Mouse (Mus musculus): Measurements from ENCODE around the gene Mbd4. TPM values are rescaled to one million over a fixed set of nuclear protein-coding genes. Genes with fewer than 3 reads are reported as not detected.
"Not testable (repeated sequence)": the region's sequence is repeated elsewhere in the genome, so short reads cannot be mapped to it uniquely, and the experiment has no call there.

Mbd4 gene
- polyA plus RNA-seq, 1 experiment = 0.48 TPM

DNA sequence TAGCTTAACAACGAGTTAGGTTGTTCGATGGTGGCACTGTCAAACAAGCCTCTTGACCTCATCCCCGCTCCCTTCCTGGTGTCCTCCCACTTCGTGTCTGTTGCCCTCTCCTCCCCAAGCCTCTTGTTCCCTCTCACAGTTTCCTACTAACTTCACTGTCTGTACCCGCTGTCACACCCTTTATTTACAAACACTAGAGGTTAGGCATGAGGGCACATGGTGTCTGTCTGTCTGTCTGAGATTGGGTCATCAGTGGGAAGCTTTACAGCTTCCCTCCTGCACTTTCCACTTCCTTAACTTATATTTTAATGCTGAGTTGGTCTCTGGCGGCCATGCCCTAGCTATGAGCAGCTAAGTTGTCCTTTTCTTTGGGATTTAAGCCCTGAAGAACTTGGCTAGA lies 26.6 kb upstream of the Mbd4 start:
- Histone ChIP-seq H3K4me3 (ENCODE audit: insufficient read depth, low read depth, low read length) (no peak overlapping the region), H3K27ac (replicated peaks; ENCODE audit: low read depth, low read length) (peak overlapping the region; percentile 12; the same call in 1 of the 2 replicates), H3K4me1 (ENCODE audit: control insufficient read depth, insufficient read depth, insufficient read length, low read length) (peaks cover 25% of the 10 kb centered on the region)

DNA sequence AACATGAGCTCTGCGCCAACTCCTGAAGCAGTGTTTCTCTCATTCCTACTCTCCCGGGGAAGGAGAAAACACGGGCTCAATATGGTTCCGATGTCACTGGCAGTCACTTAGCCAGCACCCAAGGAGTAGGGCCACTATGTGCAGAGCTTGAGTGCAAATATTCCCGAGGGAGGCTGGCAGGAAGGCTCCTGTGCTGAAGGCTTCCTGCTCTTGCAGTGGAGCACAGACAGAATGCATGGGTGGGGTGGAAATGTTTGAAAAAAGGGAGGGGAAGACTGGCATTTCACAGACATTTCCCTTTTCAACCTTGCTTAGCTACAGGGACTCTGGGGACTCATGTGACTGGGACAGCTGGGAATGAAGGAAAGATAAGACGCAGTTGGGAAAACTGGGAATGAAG lies 25.5 kb upstream of the Mbd4 start:
- peaks cover 17% of the 10 kb centered on the region for H3K4me1 ChIP-seq (ENCODE audit: control insufficient read depth, insufficient read depth, insufficient read length, low read length)
- H3K4me3 ChIP-seq (ENCODE audit: insufficient read depth, low read depth, low read length) = no peak overlapping the region
- H3K27ac ChIP-seq (replicated peaks; ENCODE audit: low read depth, low read length) = 0 out of 2 replicates have a peak overlapping the region, but pooled peaks have one; percentile 12

DNA sequence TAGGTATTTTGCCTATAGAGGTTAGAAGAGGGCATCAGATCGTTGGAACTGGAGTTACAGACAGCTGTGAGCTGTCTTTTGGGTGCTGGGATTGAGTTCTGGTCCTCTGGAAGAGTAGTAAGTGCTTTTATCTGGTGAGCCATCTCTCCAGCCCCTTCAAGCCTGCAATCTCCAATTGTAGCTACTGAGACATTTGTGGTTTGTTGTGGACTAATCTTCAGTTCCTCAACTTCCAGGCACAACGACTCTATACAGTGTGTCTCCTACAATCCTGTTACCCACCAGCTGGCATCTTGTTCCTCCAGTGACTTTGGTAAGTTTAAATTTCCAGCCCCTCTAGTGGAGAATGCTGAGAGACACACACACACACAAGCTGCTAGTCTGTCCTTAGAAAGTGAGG lies 24.1 kb upstream of the Mbd4 start:
- no peak overlapping the region for H3K27ac ChIP-seq (replicated peaks; ENCODE audit: low read depth, low read length)
- H3K4me1 ChIP-seq (ENCODE audit: control insufficient read depth, insufficient read depth, insufficient read length, low read length) = peaks cover 15% of the 10 kb centered on the region
- no peak overlapping the region for H3K4me3 ChIP-seq (ENCODE audit: insufficient read depth, low read depth, low read length)

DNA sequence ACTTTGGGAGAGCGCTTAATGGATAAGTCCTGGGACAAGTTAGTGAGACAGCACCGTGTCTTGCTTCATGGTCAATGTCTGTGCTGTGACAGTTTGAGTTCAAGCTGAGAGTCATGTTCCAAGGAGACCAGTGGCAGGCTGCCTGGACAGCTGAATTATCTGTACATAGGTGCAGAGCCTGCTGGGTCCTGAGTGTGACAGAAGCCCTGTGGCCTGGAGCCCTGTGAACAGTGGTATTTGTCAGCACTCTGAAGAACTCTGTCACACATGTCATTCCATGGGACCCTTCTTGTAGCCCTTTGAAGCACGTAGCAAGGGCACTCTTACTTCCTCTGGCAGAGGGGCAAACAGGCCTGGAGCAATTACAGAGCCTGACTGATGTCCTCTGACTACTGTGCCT lies 18.1 kb upstream of the Mbd4 start:
- not testable (repeated sequence) for H3K27ac ChIP-seq (replicated peaks; ENCODE audit: low read depth, low read length); H3K4me1 ChIP-seq (ENCODE audit: control insufficient read depth, insufficient read depth, insufficient read length, low read length); H3K4me3 ChIP-seq (ENCODE audit: insufficient read depth, low read depth, low read length)

DNA sequence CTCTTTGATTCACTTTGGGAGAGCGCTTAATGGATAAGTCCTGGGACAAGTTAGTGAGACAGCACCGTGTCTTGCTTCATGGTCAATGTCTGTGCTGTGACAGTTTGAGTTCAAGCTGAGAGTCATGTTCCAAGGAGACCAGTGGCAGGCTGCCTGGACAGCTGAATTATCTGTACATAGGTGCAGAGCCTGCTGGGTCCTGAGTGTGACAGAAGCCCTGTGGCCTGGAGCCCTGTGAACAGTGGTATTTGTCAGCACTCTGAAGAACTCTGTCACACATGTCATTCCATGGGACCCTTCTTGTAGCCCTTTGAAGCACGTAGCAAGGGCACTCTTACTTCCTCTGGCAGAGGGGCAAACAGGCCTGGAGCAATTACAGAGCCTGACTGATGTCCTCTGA lies 14.0 kb upstream of the Mbd4 start:
- not testable (repeated sequence) for H3K4me3 ChIP-seq (ENCODE audit: insufficient read depth, low read depth, low read length); H3K4me1 ChIP-seq (ENCODE audit: control insufficient read depth, insufficient read depth, insufficient read length, low read length); H3K27ac ChIP-seq (replicated peaks; ENCODE audit: low read depth, low read length)

DNA sequence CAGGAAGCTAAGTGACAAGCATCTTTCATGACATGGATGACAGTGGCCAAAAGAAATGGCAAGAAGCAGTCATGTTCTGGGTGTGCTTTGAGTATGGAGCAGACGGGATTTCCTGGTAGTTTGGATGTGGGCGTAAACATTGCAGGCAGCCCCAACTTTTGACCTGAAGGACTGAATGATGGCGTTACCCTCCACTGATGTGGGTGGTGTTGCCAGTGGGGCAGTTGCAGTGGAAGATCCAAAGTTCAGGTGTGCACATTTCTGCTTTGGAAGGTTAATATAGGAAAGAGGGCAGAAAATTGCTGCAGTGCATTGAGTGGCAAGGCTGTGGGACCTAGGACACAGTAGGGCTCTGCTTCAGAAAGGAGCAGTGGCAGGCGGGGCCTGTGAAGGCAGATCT lies 12.1 kb upstream of the Mbd4 start:
- H3K4me1 ChIP-seq (ENCODE audit: control insufficient read depth, insufficient read depth, insufficient read length, low read length) = no peaks in the 10 kb centered on the region
- H3K27ac ChIP-seq (replicated peaks; ENCODE audit: low read depth, low read length) = no peak overlapping the region
- H3K4me3 ChIP-seq (ENCODE audit: insufficient read depth, low read depth, low read length) = no peak overlapping the region

DNA sequence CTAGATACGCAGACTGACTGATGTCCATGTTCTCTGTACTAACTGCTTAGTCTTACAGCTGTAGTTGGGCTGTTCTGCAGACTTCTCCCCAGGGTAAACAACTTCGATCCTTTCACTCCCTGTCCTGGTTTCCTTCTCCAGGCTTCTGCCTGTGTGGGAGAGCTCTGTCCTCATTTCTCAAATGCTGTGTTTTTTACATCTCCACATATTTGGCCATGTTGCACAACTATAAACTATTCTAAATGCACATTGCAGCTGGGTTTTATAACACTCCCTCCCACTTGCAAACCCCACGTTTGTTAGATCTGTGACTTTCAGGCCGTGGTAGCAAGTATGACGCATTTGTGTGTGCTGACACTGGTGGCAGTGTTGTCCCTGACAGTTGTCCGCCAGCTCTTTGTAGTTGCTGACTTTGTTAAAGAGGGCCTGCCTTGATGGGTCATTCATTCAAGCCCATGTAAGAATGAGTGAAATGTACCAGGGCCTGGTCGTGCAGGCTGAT lies 10.2 kb upstream of the Mbd4 start:
- no peaks in the 10 kb centered on the region for H3K4me1 ChIP-seq (ENCODE audit: control insufficient read depth, insufficient read depth, insufficient read length, low read length)
- no peak overlapping the region for H3K27ac ChIP-seq (replicated peaks; ENCODE audit: low read depth, low read length)
- H3K4me3 ChIP-seq (ENCODE audit: insufficient read depth, low read depth, low read length) = no peak overlapping the region

DNA sequence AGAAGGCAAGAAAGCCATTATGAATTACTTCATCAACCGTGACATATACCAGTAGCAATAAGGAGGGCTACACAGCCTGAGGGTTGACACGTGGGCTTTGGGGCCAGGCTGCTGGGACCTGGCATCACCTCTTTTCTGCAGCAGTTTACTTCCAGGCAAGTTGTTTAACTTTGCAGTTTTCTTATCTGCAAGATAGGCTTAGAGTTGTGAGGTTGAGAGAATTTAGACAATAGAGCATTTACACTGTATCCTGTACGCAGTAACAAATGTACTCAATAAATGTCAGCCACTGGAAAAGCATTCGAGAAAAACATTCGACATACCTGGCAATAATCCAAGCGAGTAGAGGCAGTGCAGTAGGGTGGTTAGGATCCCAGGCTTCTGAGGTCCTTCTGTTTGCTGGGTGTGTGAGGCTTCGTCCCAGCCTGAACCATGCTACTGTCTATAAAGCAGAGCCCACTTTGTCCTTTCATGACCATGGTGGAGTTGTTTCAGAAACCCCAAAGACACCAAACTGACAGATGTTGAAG lies 6.9 kb upstream of the Mbd4 start:
- Histone ChIP-seq H3K4me1 (ENCODE audit: control insufficient read depth, insufficient read depth, insufficient read length, low read length) (no peaks in the 10 kb centered on the region), H3K4me3 (ENCODE audit: insufficient read depth, low read depth, low read length) (no peak overlapping the region), H3K27ac (replicated peaks; ENCODE audit: low read depth, low read length) (no peak overlapping the region)

DNA sequence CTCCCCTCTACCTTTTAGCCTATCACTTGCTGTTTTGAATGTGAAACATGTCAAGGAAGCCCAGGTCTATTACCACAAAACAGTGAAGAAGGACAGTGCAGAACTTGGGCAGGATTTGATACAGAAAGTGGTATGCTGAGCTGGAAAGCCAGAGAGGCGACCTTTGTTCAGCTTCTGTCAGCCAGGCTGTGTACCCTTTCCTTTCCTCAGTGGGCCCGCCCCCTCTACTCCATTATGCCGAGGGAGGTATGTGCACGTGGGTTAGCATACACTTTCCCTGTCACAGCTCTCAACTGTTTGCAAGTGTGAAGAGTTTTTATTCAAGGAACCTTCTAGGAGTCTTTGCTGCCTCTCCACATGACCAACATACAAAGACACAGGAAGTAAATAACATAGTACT lies 6.1 kb upstream of the Mbd4 start:
- Histone ChIP-seq H3K27ac (replicated peaks; ENCODE audit: low read depth, low read length) (no peak overlapping the region), H3K4me3 (ENCODE audit: insufficient read depth, low read depth, low read length) (no peak overlapping the region), H3K4me1 (ENCODE audit: control insufficient read depth, insufficient read depth, insufficient read length, low read length) (no peaks in the 10 kb centered on the region)

DNA sequence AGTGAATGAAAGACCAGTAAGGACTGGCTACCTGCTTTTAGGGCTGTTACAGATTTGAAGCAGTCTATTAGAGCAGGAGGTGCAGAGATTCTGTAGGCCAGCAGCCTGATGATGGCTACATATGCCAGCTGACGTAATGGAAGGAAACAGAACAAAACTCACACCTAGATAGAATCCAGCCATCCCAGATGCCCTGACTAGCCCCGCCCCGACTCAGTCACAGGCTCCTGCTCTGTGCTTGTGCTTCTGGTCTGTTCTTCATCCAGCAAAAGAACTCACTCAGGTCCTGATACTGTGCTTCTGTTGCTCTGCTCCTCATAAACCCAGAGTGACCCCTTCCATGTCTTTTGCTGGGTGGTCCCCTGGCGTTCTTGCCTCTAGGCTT lies 3.2 kb upstream of the Mbd4 start:
- Histone ChIP-seq H3K4me1 (ENCODE audit: control insufficient read depth, insufficient read depth, insufficient read length, low read length) (no peaks in the 10 kb centered on the region), H3K4me3 (ENCODE audit: insufficient read depth, low read depth, low read length) (no peak overlapping the region), H3K27ac (replicated peaks; ENCODE audit: low read depth, low read length) (no peak overlapping the region)

DNA sequence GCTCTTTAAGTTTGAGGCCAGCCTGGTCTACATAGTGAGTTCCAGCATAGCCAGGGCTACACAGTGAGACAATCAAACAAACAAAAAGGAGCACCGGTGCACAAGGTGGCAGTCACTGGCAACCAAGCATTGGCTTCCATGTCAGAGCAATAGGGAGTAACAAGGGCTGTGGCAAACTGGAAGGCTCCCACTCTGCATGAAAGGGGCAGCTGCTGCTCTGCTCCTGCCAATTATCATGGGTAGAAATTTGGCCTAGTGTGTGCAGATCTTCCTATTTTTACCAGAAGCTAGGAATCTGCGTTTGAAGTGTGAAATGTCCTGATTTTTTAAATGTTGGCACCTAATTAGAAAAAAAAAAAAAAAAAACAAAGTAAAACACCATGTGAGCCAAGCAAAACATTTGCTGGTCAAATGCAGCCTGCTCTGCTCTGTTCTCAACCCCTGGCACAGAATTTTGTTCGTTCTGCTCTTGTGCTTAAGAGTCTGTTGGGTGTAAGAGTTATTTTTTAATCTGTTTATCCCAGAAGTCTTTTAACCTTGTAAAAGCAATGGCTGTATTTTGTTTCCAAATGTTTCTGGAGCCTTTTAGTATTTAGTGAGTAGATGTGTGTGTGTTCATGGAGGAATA lies 2.7 kb upstream of the Mbd4 start:
- H3K4me3 ChIP-seq (ENCODE audit: insufficient read depth, low read depth, low read length) = no peak overlapping the region
- H3K27ac ChIP-seq (replicated peaks; ENCODE audit: low read depth, low read length) = no peak overlapping the region
- H3K4me1 ChIP-seq (ENCODE audit: control insufficient read depth, insufficient read depth, insufficient read length, low read length) = no peaks in the 10 kb centered on the region

DNA sequence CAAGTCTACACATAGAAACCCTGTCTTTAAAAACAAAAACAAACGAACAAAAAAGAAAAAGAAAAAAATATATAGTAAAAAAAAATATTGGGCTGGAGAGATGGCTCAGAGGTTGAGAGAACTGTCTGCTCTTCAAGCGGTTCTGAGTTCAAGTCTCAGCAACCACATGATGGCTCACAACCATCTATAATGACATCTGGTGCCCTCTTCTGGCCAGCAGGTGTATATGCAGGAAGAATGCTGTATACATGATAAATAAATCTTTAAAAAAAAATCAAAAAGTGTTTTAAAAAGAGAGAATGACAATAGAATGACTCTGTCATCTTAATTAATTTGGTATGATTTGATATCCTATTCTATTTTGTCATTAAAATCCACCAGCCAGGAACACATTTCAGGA lies 1.3 kb upstream of the Mbd4 start:
- H3K4me1 ChIP-seq (ENCODE audit: control insufficient read depth, insufficient read depth, insufficient read length, low read length) = no peaks in the 10 kb centered on the region
- H3K27ac ChIP-seq (replicated peaks; ENCODE audit: low read depth, low read length) = no peak overlapping the region
- no peak overlapping the region for H3K4me3 ChIP-seq (ENCODE audit: insufficient read depth, low read depth, low read length)

DNA sequence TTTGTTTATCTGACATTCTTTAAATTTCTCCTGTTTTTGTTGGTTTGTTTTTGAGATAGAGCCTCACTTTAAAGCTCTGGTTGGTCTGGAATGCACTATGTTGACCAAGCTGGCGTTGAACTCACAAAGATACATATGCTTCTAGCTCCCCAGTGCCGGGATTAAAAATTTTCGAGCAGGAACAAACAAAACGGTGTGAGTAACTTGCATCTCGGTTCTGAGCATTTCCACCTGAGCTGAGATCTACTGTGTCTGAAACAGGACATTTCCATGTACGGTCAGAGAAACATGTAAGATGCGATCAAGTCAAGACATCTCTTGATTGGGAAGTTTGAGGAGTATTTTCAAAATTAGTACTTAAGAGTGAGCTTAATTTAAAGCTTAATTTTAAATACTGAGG lies 814 bp upstream of the Mbd4 start:
- no peak overlapping the region for H3K27ac ChIP-seq (replicated peaks; ENCODE audit: low read depth, low read length)
- peak overlapping the region; percentile 76; the same call in 1 of the 2 replicates for H3K4me3 ChIP-seq (ENCODE audit: insufficient read depth, low read depth, low read length)
- no peaks in the 10 kb centered on the region for H3K4me1 ChIP-seq (ENCODE audit: control insufficient read depth, insufficient read depth, insufficient read length, low read length)

DNA sequence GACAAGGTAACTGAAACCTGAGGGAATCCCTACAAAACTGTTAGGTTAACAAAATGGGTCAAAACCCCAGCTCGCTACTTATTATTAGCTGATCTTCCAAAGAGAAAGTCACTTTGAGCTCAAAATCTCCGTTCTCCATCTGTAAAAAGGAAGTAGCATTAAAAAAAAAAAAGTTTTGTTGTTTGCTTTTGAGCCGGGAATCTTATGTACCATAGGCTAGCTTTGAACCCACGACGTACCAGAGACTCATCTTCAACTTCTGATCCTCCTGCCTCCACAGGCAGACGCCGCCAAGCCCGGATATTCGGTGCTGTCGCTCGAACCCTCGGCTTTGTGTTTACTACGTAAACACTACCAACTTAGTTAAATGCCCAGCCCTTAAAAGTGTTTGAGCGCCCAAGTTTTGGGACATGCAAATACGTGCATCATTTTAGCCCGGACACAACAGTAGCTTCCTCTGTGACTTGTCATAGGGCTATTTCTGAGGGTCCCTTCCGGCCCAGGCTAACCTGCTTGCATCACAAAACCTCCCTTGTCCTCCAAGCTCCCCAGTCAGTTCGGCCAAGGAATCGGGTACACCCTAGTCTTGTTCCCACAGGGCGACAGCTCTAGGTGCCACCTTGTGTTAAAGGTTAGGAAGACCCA lies 603 bp downstream of the Mbd4 start:
- Histone ChIP-seq H3K4me3 (ENCODE audit: insufficient read depth, low read depth, low read length) (peak overlapping the region; percentile 55), H3K27ac (replicated peaks; ENCODE audit: low read depth, low read length) (0 out of 2 replicates have a peak overlapping the region, but pooled peaks have one; percentile 10), H3K4me1 (ENCODE audit: control insufficient read depth, insufficient read depth, insufficient read length, low read length) (no peaks in the 10 kb centered on the region)

DNA sequence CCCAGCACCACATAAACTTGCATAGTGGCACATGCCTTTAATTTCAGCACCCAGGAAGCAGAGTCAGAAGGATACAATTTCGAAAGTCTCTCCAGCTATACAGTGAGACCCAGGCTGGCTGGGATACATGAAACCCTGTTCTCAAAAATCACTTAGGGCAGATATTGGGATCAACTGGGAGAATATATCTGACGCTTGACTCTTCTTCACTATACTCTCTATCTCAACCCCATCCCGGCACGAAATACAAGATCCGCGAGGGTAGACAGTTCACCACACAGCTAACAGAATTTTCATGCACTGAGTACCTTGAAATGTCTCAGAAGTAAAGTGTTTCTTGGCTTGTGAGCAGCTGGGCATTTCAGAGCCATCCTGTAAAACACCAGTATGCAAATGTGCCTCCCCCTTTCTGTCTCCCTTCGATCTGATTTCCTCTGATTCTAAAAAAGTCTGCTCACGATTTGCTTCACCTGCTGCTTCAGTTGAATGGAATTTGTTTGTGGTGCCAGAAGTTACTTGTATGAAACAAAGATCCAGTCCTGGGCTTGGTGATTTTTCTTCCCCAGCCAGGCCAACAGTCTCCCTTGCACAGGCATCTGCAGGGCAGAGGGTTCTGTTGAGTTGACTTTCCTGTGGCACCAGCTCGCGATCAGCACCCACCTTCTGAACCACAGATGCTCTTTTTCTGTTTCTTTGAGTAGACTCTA lies 4.4 kb downstream of the Mbd4 start:
- no peak overlapping the region for H3K27ac ChIP-seq (replicated peaks; ENCODE audit: low read depth, low read length)

More for the DNA sequence above, 4.4 kb downstream of the Mbd4 start:
- no peak overlapping the region for H3K4me3 ChIP-seq (ENCODE audit: insufficient read depth, low read depth, low read length)
- H3K4me1 ChIP-seq (ENCODE audit: control insufficient read depth, insufficient read depth, insufficient read length, low read length) = no peaks in the 10 kb centered on the region

All from brown adipose tissue, adult 24 weeks (tissue).